Mouse (Mus musculus): ENCODE results near the gene Lrrtm4. TPM values are rescaled to one million over a fixed set of nuclear protein-coding genes. Genes with fewer than 3 reads are reported as not detected.
A peak's percentile ranks its signal among the peaks of the same experiment; 100 is the strongest.

Lrrtm4 gene
- polyA plus RNA-seq, 1 experiment from 2014 or later = 0.33 TPM

DNA sequence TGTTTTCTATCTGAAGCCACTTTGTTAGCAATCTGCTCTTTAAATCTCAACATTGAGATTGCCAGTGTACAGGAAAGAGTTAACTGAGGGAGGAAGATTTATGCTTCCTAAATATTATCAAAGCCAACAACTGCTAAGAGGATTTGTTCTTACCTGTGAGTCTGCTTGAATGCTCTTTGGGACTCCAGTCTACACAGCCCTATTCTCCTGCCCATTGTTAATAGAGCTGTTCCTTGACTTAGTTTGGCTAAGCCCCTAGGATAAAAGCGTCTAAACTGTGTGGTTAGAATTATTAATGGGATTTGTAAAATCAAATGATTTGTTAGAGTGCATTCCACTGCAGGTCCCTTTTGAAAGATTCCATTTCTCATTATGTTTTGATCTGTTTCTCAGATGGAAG lies 168.1 kb downstream of the Lrrtm4 start:
- no peak for ATAC-seq (ENCODE audit: insufficient read depth)
- WGBS = 43% methylated on average over 1 of the region's 1 CpGs
- DNase-seq = no peak

DNA sequence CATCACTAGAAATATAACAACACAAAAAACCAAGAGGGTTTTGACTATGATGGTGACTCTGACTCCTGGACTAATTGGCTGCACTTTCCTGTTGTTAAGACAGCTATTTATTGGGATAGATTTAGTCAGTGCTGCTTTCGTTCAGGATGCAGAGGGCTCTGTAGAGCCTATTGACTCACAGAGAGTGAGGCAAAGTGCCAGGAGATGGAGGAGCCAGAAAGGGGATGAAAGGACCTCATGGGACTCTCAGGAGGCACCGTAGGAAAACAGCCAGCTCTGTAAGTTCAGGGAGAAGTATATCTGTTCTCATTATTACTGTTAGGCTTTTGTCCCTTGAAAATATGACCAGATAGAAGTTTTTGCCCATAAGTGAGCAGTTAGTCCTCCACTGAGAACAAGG lies 190.8 kb downstream of the Lrrtm4 start:
- Histone ChIP-seq H3K4me3 (ENCODE audit: low read depth, low read length) (no peak overlapping the region), H3K27me3 (ENCODE audit: insufficient read depth, low read length) (no peaks in the 10 kb centered on the region), H3K9ac (no peak overlapping the region), H3K4me2 (no peak overlapping the region), H3K4me1 (ENCODE audit: insufficient read depth) (no peaks in the 10 kb centered on the region), H3K27ac (ENCODE audit: low read depth) (no peak overlapping the region), H3K9me3 (ENCODE audit: low read depth, low read length) (no peaks in the 10 kb centered on the region), H3K36me3 (ENCODE audit: insufficient read depth) (no peaks in the 10 kb centered on the region)
- no peak for DNase-seq
- TF ChIP-seq CTCF (IDR thresholded peaks at IDR 0.05; ENCODE audit: low read depth) = no peak
- ATAC-seq (ENCODE audit: insufficient read depth) = no peak
- WGBS = 54% methylated on average over 2 of the region's 2 CpGs

More for the DNA sequence above, 168.1 kb downstream of the Lrrtm4 start:
- Histone ChIP-seq H3K4me2 (no peak overlapping the region), H3K27me3 (ENCODE audit: insufficient read depth, low read length) (no peaks in the 10 kb centered on the region), H3K4me1 (ENCODE audit: insufficient read depth) (no peaks in the 10 kb centered on the region), H3K4me3 (ENCODE audit: low read depth, low read length) (no peak overlapping the region), H3K9me3 (ENCODE audit: low read depth, low read length) (no peaks in the 10 kb centered on the region), H3K9ac (no peak overlapping the region), H3K27ac (ENCODE audit: low read depth) (no peak overlapping the region), H3K36me3 (ENCODE audit: insufficient read depth) (no peaks in the 10 kb centered on the region)
- no peak for TF ChIP-seq CTCF (IDR thresholded peaks at IDR 0.05; ENCODE audit: low read depth)

DNA sequence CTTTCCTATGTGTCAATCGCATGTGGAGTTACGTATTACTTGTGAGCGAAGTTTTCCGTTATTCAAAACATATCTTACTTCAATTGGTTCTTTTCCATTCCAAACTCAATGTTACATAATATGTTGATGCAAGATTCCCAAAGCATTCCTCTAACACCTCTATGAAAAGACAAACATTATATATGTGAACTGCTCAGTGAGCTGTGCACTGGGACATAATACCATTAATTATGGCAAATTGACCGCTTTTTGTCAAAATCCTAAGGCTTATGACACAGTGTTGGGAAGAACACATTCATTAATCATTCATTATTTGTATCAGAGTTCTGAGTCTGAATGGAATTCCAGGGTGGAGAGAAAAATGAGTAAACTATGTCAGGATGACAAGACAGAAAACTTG lies 191.6 kb downstream of the Lrrtm4 start:
- DNase-seq = no peak
- ATAC-seq (ENCODE audit: insufficient read depth) = no peak
- WGBS = 75% methylated on average over 5 of the region's 5 CpGs

DNA sequence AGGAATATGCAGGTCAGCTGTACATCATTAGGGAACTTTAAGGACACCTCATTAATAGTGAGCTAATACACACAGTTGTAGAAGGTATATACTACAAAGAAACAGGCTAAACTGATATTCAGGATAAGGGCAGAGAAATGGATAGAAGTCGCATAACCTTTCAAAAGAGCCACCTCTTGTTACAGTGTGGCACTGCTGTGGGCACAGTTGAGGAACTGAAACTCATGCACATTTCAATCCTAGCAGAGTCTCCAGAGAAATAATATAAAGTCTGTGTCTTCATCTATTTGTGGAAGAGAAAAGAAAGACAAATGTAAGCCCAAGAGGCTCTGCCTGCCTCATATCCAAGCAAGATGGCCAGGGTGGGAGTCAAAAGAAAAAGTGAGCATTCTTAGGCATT lies 242.9 kb downstream of the Lrrtm4 start:
- ATAC-seq (ENCODE audit: insufficient read depth) (no peak), DNase-seq (no peak)
- no peaks in the 10 kb centered on the region for H3K9me3 ChIP-seq (ENCODE audit: low read depth, low read length)
- H3K4me1 ChIP-seq (ENCODE audit: insufficient read depth) = peaks cover 3% of the 10 kb centered on the region; the same call in 1 of the 2 replicates
- no peak overlapping the region for H3K4me2 ChIP-seq
- no peaks in the 10 kb centered on the region for H3K36me3 ChIP-seq (ENCODE audit: insufficient read depth)
- H3K9ac ChIP-seq = no peak overlapping the region
- no peak overlapping the region for H3K4me3 ChIP-seq (ENCODE audit: low read depth, low read length)
- 92% methylated on average over 1 of the region's 1 CpGs for WGBS
- H3K27me3 ChIP-seq (ENCODE audit: insufficient read depth, low read length) = no peaks in the 10 kb centered on the region
- no peak for TF ChIP-seq CTCF (IDR thresholded peaks at IDR 0.05; ENCODE audit: low read depth)
- H3K27ac ChIP-seq (ENCODE audit: low read depth) = no peak overlapping the region

More for the DNA sequence above, 191.6 kb downstream of the Lrrtm4 start:
- Histone ChIP-seq H3K4me1 (ENCODE audit: insufficient read depth) (no peaks in the 10 kb centered on the region), H3K9me3 (ENCODE audit: low read depth, low read length) (no peaks in the 10 kb centered on the region), H3K9ac (no peak overlapping the region), H3K4me3 (ENCODE audit: low read depth, low read length) (no peak overlapping the region), H3K27me3 (ENCODE audit: insufficient read depth, low read length) (no peaks in the 10 kb centered on the region), H3K36me3 (ENCODE audit: insufficient read depth) (no peaks in the 10 kb centered on the region), H3K27ac (ENCODE audit: low read depth) (no peak overlapping the region), H3K4me2 (no peak overlapping the region)
- TF ChIP-seq CTCF (IDR thresholded peaks at IDR 0.05; ENCODE audit: low read depth) = no peak

DNA sequence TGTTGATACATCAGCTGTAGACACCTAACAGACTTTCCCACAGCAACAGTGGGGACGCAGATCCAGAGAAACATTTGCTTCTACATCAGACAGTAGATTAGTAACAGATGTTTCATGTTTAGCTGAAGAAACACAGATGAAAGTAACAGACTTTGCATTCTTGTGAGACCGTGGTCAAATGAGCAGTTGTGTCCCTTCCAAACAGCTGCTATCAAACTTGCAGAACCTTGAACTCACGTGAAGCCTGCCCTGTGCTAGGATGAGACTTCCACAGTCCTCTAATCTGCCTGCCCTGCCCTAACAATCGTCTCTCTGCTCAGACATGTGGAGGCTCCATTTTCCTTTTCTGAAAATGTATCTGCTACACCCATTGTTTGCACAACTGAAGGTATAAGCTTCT lies 245.3 kb downstream of the Lrrtm4 start:
- peak; percentile 55 for DNase-seq

DNA sequence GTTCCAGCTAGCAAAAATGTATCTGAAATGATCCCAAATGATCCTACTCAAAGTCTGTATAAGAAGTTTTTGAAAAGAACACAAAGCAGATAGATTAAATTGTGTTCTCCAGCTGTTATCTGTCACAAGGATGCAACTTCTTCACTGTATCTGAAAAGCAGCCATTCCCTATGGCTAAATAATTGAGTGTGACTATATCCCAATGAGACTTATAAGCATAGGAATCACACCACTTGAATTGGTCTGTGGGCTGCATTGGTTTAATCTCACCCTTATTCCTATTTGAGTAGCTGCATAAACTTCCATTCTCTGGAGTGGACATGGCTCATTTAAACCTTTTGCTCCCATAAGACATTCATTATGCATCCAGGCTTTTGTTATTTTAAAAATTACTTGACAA lies 245.9 kb downstream of the Lrrtm4 start:
- no peak overlapping the region for H3K4me2 ChIP-seq
- H3K9me3 ChIP-seq (ENCODE audit: low read depth, low read length) = no peaks in the 10 kb centered on the region
- H3K4me3 ChIP-seq (ENCODE audit: low read depth, low read length) = no peak overlapping the region
- TF ChIP-seq CTCF (IDR thresholded peaks at IDR 0.05; ENCODE audit: low read depth) = no peak
- H3K9ac ChIP-seq = no peak overlapping the region
- peaks cover 3% of the 10 kb centered on the region; the same call in 1 of the 2 replicates for H3K4me1 ChIP-seq (ENCODE audit: insufficient read depth)
- DNase-seq = peak; percentile 36
- no peaks in the 10 kb centered on the region for H3K27me3 ChIP-seq (ENCODE audit: insufficient read depth, low read length)
- no peaks in the 10 kb centered on the region for H3K36me3 ChIP-seq (ENCODE audit: insufficient read depth)
- no peak overlapping the region for H3K27ac ChIP-seq (ENCODE audit: low read depth)
- peak; percentile 62; the same call in 1 of the 2 replicates for ATAC-seq (ENCODE audit: insufficient read depth)

More for the DNA sequence above, 245.3 kb downstream of the Lrrtm4 start:
- no peak overlapping the region for H3K27ac ChIP-seq (ENCODE audit: low read depth)
- WGBS = 33% methylated on average over 4 of the region's 4 CpGs
- H3K4me2 ChIP-seq = no peak overlapping the region
- H3K36me3 ChIP-seq (ENCODE audit: insufficient read depth) = no peaks in the 10 kb centered on the region
- H3K9me3 ChIP-seq (ENCODE audit: low read depth, low read length) = no peaks in the 10 kb centered on the region
- H3K27me3 ChIP-seq (ENCODE audit: insufficient read depth, low read length) = no peaks in the 10 kb centered on the region
- no peak overlapping the region for H3K4me3 ChIP-seq (ENCODE audit: low read depth, low read length)
- peak; percentile 69; the same call in 1 of the 2 replicates for ATAC-seq (ENCODE audit: insufficient read depth)
- TF ChIP-seq CTCF (IDR thresholded peaks at IDR 0.05; ENCODE audit: low read depth) = no peak
- no peak overlapping the region for H3K9ac ChIP-seq
- H3K4me1 ChIP-seq (ENCODE audit: insufficient read depth) = peaks cover 3% of the 10 kb centered on the region; the same call in 1 of the 2 replicates

DNA sequence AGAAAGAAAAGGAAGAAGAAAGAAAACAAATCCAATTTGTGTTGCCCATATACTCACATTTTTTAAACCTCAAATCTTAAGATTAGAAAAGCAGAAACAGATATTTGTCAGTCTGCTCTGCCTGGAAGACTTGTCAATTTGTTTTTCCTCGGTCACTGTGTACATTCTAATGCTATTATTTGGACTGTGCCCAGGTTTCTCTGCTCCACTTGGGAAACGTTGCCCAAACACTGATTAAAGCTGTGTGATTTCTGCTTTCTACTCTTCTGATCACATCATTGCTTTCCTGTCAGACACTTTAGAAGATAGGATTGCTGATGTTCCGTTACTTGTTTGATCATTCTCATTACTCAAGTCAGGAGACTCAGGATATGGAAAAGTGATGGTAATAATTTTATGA lies 247.1 kb downstream of the Lrrtm4 start:
- H3K4me2 ChIP-seq = no peak overlapping the region
- ATAC-seq (ENCODE audit: insufficient read depth) (0 out of 2 replicates have a peak, but pooled peaks have one; percentile 21), DNase-seq (peak; percentile 65)
- H3K9me3 ChIP-seq (ENCODE audit: low read depth, low read length) = no peaks in the 10 kb centered on the region
- H3K4me3 ChIP-seq (ENCODE audit: low read depth, low read length) = no peak overlapping the region
- no peak overlapping the region for H3K27ac ChIP-seq (ENCODE audit: low read depth)
- TF ChIP-seq CTCF (IDR thresholded peaks at IDR 0.05; ENCODE audit: low read depth) = no peak
- H3K36me3 ChIP-seq (ENCODE audit: insufficient read depth) = no peaks in the 10 kb centered on the region
- H3K4me1 ChIP-seq (ENCODE audit: insufficient read depth) = peaks cover 3% of the 10 kb centered on the region; the same call in 1 of the 2 replicates
- WGBS = 11% methylated on average over 3 of the region's 3 CpGs
- no peak overlapping the region for H3K9ac ChIP-seq
- no peaks in the 10 kb centered on the region for H3K27me3 ChIP-seq (ENCODE audit: insufficient read depth, low read length)

DNA sequence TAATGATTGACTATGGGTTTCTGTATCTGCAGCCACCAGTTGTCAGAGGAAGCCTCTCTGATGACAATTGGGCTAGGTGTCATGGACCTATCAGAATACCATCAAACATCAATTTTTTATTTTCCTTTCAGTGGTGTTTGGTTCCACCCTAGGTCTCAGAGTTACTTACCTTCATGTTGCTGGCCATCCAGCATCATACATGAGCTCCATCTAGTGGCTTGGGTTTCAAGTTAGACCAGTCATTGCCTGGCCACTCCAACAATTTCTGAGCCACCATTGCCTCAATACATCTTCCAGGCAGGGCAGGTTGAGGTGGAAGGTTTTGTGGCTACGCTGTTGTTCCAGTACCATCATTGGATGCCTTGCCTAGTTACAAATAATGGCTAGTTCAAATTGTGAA lies 268.3 kb downstream of the Lrrtm4 start:
- WGBS = 97% methylated on average over 1 of the region's 1 CpGs
- ATAC-seq (ENCODE audit: insufficient read depth) = no peak
- 0 out of 2 replicates have a peak, but pooled peaks have one; percentile 14 for TF ChIP-seq CTCF (IDR thresholded peaks at IDR 0.05; ENCODE audit: low read depth)

More for the DNA sequence above, 268.3 kb downstream of the Lrrtm4 start:
- no peak overlapping the region for H3K4me2 ChIP-seq
- H3K27me3 ChIP-seq (ENCODE audit: insufficient read depth, low read length) = no peaks in the 10 kb centered on the region
- H3K36me3 ChIP-seq (ENCODE audit: insufficient read depth) = no peaks in the 10 kb centered on the region
- no peak for DNase-seq
- no peaks in the 10 kb centered on the region for H3K9me3 ChIP-seq (ENCODE audit: low read depth, low read length)
- H3K4me3 ChIP-seq (ENCODE audit: low read depth, low read length) = no peak overlapping the region
- H3K4me1 ChIP-seq (ENCODE audit: insufficient read depth) = no peaks in the 10 kb centered on the region
- no peak overlapping the region for H3K9ac ChIP-seq
- H3K27ac ChIP-seq (ENCODE audit: low read depth) = no peak overlapping the region

Data from lung, embryonic 14.5 days (tissue).